Mouse (Mus musculus): ENCODE results near the gene Klk13. TPM values are rescaled to one million over a fixed set of nuclear protein-coding genes. Genes with fewer than 3 reads are reported as not detected.
A peak's percentile ranks its signal among the peaks of the same experiment; 100 is the strongest.

Gene Klk13
- polyA plus RNA-seq, 1 experiment from 2014 or later: 0.24 TPM

- H3K27me3 ChIP-seq (ENCODE audit: insufficient read depth, poor library complexity, severe bottlenecking): no peaks in the 10 kb centered on the region
- no peaks in the 10 kb centered on the region for H3K36me3 ChIP-seq
- no peak within 1 kb of the TSS for H3K27ac ChIP-seq
- DNase-seq (ENCODE audit: low spot score): no peak
- peaks cover 2% of the 10 kb centered on the region; the same call in 1 of the 2 replicates for H3K9me3 ChIP-seq
- no peak within 1 kb of the TSS for H3K4me3 ChIP-seq
- H3K4me1 ChIP-seq (replicated peaks): no peaks in the 10 kb centered on the region
These were observed 22.2 kb upstream of the Klk13 start, which contains the start of gene Klk14 for GRCm38 (mm10) chr7:43690118-43690517. Klk14 (plus strand) TSS chr7:43690418.

DNA sequence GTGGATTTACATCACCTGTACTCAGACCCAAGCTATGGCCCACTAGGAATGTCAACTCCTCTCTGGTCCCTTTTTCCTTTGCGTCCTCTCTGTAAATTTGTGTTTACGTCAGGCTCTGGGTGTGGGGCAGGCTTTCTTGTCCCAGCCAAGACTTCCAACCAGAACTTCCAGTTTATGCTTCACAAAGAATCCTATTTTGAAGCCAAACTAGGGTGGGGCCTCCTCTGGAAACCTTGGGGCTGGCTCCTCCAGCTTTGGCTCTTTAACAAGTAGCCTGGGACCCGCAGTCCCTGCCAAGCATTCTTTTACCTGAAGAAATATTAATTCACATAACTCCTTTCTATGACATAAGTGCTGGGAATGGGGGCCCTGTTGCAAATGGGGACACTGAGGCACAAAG lies 2.3 kb upstream of the Klk13 start:
- DNase-seq (ENCODE audit: low spot score): no peak
- H3K4me1 ChIP-seq (replicated peaks): peaks cover 14% of the 10 kb centered on the region
- H3K9me3 ChIP-seq: no peaks in the 10 kb centered on the region
- H3K27me3 ChIP-seq (ENCODE audit: insufficient read depth, poor library complexity, severe bottlenecking): peaks cover 9% of the 10 kb centered on the region; the same call in 1 of the 2 replicates
- H3K36me3 ChIP-seq: no peaks in the 10 kb centered on the region
- no peak overlapping the region for H3K27ac ChIP-seq
- WGBS: 93% methylated on average over 3 of the region's 3 CpGs
- no peak overlapping the region for H3K4me3 ChIP-seq

DNA sequence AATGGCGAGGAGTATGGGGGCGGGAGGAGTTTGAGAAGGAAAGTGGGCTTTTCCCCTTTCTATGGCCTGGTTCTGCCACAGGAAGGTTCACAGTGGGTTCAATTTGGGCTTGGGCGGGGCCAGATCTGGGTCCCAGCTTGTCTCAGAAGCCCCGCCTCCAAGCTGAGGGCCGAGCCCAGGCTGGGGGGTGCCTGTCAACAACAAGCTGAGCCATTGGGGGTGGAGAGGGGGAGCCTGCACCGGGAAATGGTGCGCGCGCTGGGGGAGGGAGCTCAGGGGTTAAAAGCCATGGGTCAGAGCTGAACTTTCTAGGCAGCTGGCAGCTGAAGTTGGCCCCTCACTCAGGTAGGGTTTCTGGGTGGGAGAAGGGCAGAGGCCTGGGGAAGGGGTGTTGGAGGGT lies 550 bp downstream of the Klk13 start:
- Histone ChIP-seq H3K4me3 (peak overlapping the region; percentile 34), H3K36me3 (no peaks in the 10 kb centered on the region), H3K27me3 (ENCODE audit: insufficient read depth, poor library complexity, severe bottlenecking) (peaks cover 9% of the 10 kb centered on the region; the same call in 1 of the 2 replicates), H3K9me3 (no peaks in the 10 kb centered on the region), H3K27ac (no peak overlapping the region), H3K4me1 (replicated peaks) (peaks cover 14% of the 10 kb centered on the region)
- 7% methylated on average over 9 of the region's 9 CpGs for WGBS
- peak; percentile 8 for DNase-seq (ENCODE audit: low spot score)

GRCm38 (mm10) chr7:43713741-43714351 lies 1.5 kb downstream of the Klk13 start:
- Histone ChIP-seq H3K27me3 (ENCODE audit: insufficient read depth, poor library complexity, severe bottlenecking) (peaks cover 9% of the 10 kb centered on the region; the same call in 1 of the 2 replicates), H3K9me3 (no peaks in the 10 kb centered on the region), H3K4me3 (peak overlapping the region; percentile 34), H3K27ac (no peak overlapping the region), H3K36me3 (no peaks in the 10 kb centered on the region), H3K4me1 (replicated peaks) (peaks cover 14% of the 10 kb centered on the region)
- WGBS: 9% methylated on average over 19 of the region's 19 CpGs
- peak; percentile 7 for DNase-seq (ENCODE audit: low spot score)

DNA sequence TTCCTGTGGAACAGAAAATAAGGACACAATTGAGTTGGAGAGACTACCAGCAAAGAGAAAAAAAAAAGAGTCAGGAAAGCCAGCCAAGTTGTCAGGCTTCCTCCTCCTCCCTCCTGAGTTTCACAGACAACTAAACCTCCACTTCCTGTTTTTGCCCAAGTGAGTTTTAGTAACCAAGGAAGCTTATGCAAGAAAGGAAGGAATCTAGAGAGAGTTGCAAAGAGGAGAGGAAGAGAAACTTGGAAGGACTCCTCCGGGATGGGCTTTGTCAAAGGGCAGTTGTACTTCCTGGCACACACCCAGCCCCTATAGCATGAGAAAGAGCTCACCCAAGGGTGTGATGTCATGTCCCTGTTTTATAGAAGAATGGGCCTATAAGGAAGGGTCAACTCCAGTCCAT lies 35.4 kb downstream of the Klk13 start:
- 58% methylated on average over 1 of the region's 1 CpGs for WGBS
- Histone ChIP-seq H3K9me3 (no peaks in the 10 kb centered on the region), H3K36me3 (no peaks in the 10 kb centered on the region), H3K27ac (no peak overlapping the region), H3K4me3 (no peak overlapping the region), H3K4me1 (replicated peaks) (no peaks in the 10 kb centered on the region), H3K27me3 (ENCODE audit: insufficient read depth, poor library complexity, severe bottlenecking) (no peaks in the 10 kb centered on the region)
- no peak for DNase-seq (ENCODE audit: low spot score)

- no peak for DNase-seq (ENCODE audit: low spot score)
- no peak overlapping the region for H3K27ac ChIP-seq
- no peaks in the 10 kb centered on the region for H3K36me3 ChIP-seq
- no peaks in the 10 kb centered on the region for H3K27me3 ChIP-seq (ENCODE audit: insufficient read depth, poor library complexity, severe bottlenecking)
- no peaks in the 10 kb centered on the region for H3K9me3 ChIP-seq
- WGBS: 78% methylated on average over 2 of the region's 2 CpGs
- H3K4me3 ChIP-seq: no peak overlapping the region
- no peaks in the 10 kb centered on the region for H3K4me1 ChIP-seq (replicated peaks)
These were observed 40.4 kb downstream of the Klk13 start for GRCm38 (mm10) chr7:43752806-43753205.

- DNase-seq (ENCODE audit: low spot score): no peak
These were observed 54.1 kb downstream of the Klk13 start for GRCm38 (mm10) chr7:43766484-43766883.

DNA sequence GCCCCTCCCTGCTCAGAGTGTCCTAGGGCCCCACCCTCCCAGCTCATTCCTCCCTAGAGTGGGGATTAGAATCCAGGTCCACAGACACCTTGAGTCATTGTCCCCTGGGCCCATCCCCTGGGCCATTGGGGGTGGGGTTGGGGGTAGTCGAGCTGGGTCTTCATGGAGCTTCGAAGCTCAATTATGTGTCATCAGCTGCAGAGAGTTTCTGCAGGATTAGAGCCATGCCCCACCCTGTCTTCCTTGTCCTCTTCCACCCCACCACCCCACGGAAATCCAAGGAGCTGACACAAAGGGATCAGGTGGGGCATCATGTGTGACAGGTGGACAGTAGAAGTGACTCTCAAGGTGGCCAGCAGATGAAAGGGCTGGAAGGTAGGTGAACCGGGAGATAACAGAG lies 56.2 kb downstream of the Klk13 start, which contains the start of gene Klk12:
Klk12 (plus strand) TSS at position 301 of the 400 bp plus-strand sequence.
- Histone ChIP-seq H3K9me3 (no peaks in the 10 kb centered on the region), H3K27me3 (ENCODE audit: insufficient read depth, poor library complexity, severe bottlenecking) (no peaks in the 10 kb centered on the region), H3K4me3 (no peak within 1 kb of the TSS), H3K27ac (no peak within 1 kb of the TSS), H3K4me1 (replicated peaks) (no peaks in the 10 kb centered on the region), H3K36me3 (no peaks in the 10 kb centered on the region)
- no peak for DNase-seq (ENCODE audit: low spot score)
- 82% methylated on average over 4 of the region's 4 CpGs for WGBS

More at GRCm38 (mm10) chr7:43766484-43766883, 54.1 kb downstream of the Klk13 start:
- Histone ChIP-seq H3K4me1 (replicated peaks) (no peaks in the 10 kb centered on the region), H3K27ac (no peak overlapping the region), H3K27me3 (ENCODE audit: insufficient read depth, poor library complexity, severe bottlenecking) (no peaks in the 10 kb centered on the region), H3K4me3 (no peak overlapping the region), H3K36me3 (no peaks in the 10 kb centered on the region), H3K9me3 (no peaks in the 10 kb centered on the region)
- 54% methylated on average over 8 of the region's 8 CpGs for WGBS

DNA sequence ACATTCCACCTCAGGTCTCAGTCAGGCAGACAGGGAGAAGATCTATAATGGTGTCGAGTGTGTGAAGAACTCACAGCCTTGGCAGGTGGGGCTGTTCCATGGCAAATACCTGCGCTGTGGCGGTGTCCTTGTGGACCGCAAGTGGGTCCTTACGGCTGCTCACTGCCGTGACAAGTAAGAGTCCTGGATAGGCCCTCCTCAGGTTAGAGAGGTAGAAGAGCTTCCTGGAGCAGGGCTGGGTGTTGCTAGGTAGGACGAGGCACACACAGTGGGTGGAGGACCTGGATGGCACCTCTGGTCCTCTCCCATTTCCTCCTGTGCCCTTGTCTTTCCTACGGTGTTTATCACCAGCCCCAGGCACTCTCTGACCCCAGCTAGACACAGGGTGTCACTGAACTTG lies 57.3 kb downstream of the Klk13 start:
- Histone ChIP-seq H3K27me3 (ENCODE audit: insufficient read depth, poor library complexity, severe bottlenecking) (no peaks in the 10 kb centered on the region), H3K36me3 (no peaks in the 10 kb centered on the region), H3K4me3 (no peak overlapping the region), H3K4me1 (replicated peaks) (peaks cover 6% of the 10 kb centered on the region; the same call in 1 of the 2 replicates), H3K27ac (no peak overlapping the region), H3K9me3 (no peaks in the 10 kb centered on the region)
- DNase-seq (ENCODE audit: low spot score): no peak
- 94% methylated on average over 8 of the region's 8 CpGs for WGBS

- H3K4me3 ChIP-seq: no peak overlapping the region
- H3K4me1 ChIP-seq (replicated peaks): peaks cover 16% of the 10 kb centered on the region
- 93% methylated on average over 10 of the region's 10 CpGs for WGBS
- no peaks in the 10 kb centered on the region for H3K9me3 ChIP-seq
- H3K27me3 ChIP-seq (ENCODE audit: insufficient read depth, poor library complexity, severe bottlenecking): no peaks in the 10 kb centered on the region
- no peak overlapping the region for H3K27ac ChIP-seq
- no peaks in the 10 kb centered on the region for H3K36me3 ChIP-seq
- DNase-seq (ENCODE audit: low spot score): no peak
These were observed 58.3 kb downstream of the Klk13 start for GRCm38 (mm10) chr7:43770701-43771100.

DNA sequence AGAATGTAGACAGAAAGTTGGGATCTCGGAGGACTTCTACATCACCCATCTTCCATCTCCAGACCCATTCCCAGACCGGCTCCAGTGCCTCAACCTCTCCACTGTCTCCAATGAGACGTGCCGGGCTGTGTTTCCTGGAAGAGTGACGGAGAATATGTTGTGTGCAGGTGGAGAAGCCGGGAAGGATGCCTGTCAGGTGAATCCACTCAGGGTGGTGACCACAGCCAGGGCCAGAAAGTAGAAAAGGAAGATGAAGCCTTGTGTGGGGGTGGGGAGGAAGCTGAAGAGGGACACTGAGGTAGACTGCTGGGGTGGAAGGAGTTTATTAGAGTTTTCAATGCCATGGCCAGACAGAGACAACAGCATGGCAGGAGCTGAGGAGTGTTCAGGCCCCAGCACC lies 59.5 kb downstream of the Klk13 start:
- H3K4me3 ChIP-seq: no peak overlapping the region
- DNase-seq (ENCODE audit: low spot score): no peak
- 92% methylated on average over 6 of the region's 6 CpGs for WGBS
- no peaks in the 10 kb centered on the region for H3K9me3 ChIP-seq
- peaks cover 18% of the 10 kb centered on the region for H3K4me1 ChIP-seq (replicated peaks)
- H3K27me3 ChIP-seq (ENCODE audit: insufficient read depth, poor library complexity, severe bottlenecking): 0 out of 2 replicates have a peak, but pooled peaks cover 2% of the 10 kb centered on the region
- no peaks in the 10 kb centered on the region for H3K36me3 ChIP-seq
- H3K27ac ChIP-seq: no peak overlapping the region

DNA sequence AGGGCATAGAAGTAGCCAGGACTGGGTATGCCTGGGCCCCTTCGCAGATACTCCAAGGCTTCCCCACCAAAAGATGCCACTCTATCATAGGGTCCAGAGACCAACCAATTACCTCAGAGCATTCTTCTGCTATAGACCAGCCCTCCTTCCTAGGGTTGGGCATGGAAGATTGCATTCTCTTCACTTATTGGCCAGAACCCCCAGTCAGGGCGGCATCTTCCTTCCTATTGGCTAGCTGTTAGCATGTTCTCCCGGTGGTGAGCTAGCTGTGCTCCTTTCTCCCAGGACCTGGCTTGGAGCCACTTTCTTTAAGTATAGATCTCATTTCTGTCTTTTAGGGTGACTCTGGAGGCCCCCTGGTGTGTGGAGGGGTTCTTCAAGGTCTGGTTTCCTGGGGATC lies 60.5 kb downstream of the Klk13 start:
- Histone ChIP-seq H3K9me3 (no peaks in the 10 kb centered on the region), H3K36me3 (no peaks in the 10 kb centered on the region), H3K4me1 (replicated peaks) (peaks cover 18% of the 10 kb centered on the region), H3K27me3 (ENCODE audit: insufficient read depth, poor library complexity, severe bottlenecking) (0 out of 2 replicates have a peak, but pooled peaks cover 2% of the 10 kb centered on the region), H3K4me3 (no peak overlapping the region), H3K27ac (no peak overlapping the region)
- 72% methylated on average over 3 of the region's 3 CpGs for WGBS
- no peak for DNase-seq (ENCODE audit: low spot score)

GRCm38 (mm10) chr7:43774364-43774763 lies 62.0 kb downstream of the Klk13 start, which contains the start of gene Klk11:
Klk11 (plus strand) TSS chr7:43774604.
- Histone ChIP-seq H3K9me3 (no peaks in the 10 kb centered on the region), H3K4me3 (no peak within 1 kb of the TSS), H3K27me3 (ENCODE audit: insufficient read depth, poor library complexity, severe bottlenecking) (0 out of 2 replicates have a peak, but pooled peaks cover 2% of the 10 kb centered on the region), H3K36me3 (no peaks in the 10 kb centered on the region), H3K4me1 (replicated peaks) (peaks cover 18% of the 10 kb centered on the region), H3K27ac (peak within 1 kb of the TSS; percentile 82)
- 92% methylated on average over 5 of the region's 5 CpGs for WGBS
- no peak for DNase-seq (ENCODE audit: low spot score)
